Mouse (Mus musculus): Measurements from ENCODE around the gene Zfp553.

Gene Zfp553

GRCm38 (mm10) chr7:127217901-127218642, 14.8 kb upstream of the Zfp553 start:
- TF ChIP-seq GATA4 (IDR thresholded peaks at IDR 0.05; ENCODE audit: insufficient replicate concordance, low read length): no peak

DNA sequence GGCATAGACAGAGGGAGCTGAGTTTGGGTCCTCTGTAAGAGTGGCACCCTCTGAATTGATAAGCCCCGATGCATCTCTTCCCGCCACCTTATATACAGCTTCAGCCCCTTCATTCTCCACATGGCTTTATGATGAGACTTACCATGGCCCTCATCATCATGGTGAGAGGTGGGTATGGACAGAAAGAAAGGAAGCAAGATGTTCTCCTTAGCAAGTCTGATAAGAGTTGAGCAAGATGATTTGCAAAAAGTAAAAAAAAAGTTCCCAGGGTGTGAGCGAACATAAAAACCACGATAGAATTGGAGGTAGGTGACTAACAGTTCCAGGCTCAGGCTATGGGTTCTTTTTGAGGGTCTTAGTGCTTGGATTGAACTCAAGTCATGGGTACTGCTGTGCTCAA, 14.2 kb upstream of the Zfp553 start:
- no peak for TF ChIP-seq GATA4 (IDR thresholded peaks at IDR 0.05; ENCODE audit: insufficient replicate concordance, low read length)

GRCm38 (mm10) chr7:127220440-127220839, 12.4 kb upstream of the Zfp553 start:
- TF ChIP-seq GATA4 (IDR thresholded peaks at IDR 0.05; ENCODE audit: insufficient replicate concordance, low read length): no peak

DNA sequence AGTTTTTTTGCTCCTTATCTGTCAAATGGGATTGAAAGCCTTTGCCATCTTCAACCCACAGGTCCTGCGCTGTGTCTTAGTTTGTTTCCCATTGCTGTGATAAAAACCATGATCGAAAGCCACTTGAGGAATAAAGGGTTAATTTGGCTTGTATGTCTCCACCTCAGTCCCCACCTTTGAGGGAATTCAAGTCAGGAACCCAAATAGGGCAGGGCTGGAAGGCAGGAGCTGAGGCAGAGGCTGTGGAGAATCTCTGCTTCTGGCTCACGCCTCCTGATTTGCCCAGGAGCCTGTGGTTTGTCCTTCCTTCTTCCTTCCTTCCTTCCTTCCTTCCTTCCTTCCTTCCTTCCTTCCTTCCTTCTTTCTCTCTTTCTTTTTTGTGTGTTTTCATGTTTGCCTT, 9.8 kb upstream of the Zfp553 start:
- TF ChIP-seq GATA4 (IDR thresholded peaks at IDR 0.05; ENCODE audit: insufficient replicate concordance, low read length): no peak

- no peak for TF ChIP-seq GATA4 (IDR thresholded peaks at IDR 0.05; ENCODE audit: insufficient replicate concordance, low read length)
Measured at GRCm38 (mm10) chr7:127223515-127224478, 9.1 kb upstream of the Zfp553 start.

DNA sequence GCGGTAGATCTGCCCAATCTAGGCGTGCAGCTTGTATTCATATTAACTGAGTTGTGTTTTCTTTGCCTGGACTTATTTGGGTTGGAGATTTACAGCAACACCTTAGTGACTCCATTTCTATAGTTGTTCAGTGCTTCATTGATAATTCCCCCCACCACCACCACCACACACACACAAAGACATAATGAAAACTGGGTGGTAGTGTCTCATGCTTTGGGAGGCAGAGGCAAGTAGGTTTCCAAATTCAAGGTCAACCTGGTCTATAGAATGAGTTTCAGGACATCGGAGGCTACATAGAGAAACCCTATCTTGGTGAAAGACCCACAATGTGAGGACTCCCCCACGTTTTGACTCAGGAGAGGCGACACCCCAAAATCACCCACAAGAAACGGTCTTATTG, 8.2 kb upstream of the Zfp553 start:
- no peak for TF ChIP-seq GATA4 (IDR thresholded peaks at IDR 0.05; ENCODE audit: insufficient replicate concordance, low read length)

DNA sequence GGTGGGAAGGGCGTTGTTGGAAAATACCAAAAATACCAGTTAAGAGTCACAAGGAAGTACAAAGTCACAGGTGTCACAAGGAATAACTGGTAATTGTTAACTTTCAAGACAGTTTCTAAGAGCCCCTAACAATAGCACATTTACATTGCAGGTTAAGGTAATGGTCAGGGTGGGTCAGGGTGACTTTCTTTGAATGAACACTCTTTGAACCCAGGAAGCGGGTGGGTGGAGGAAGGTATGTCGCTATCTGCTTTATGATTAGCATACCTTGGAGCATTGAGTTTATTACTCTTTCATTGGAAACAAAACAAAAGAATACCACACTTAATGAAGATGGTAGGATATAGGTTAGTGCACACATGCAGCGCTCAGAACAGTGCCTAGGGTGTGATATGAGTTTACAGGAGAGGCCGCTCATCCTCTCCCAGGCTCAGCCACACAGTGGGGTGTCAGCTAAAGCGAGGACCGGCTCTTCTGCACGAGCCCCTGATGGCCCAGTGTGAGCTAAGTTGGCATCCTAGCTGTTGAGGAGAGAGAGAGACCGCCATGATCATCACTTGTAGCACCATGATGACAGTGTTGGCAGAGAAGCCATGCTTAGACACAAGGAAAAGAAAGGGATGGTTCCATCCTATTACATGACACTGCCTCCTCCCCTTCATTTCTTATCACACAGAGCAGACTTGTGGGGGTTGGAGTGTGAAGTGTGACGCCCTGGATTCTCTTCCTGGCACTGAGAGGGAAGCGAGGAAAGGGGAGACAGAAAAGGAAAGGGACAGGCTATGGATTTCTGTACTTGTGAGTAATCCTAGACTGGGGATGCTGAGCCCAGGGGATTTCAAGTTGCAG, 7.5 kb upstream of the Zfp553 start:
- no peak for TF ChIP-seq GATA4 (IDR thresholded peaks at IDR 0.05; ENCODE audit: insufficient replicate concordance, low read length)

- no peak; the same call in 1 of the 2 replicates for TF ChIP-seq GATA4 (IDR thresholded peaks at IDR 0.05; ENCODE audit: insufficient replicate concordance, low read length)
Measured at GRCm38 (mm10) chr7:127228615-127229303, 4.1 kb upstream of the Zfp553 start.

GRCm38 (mm10) chr7:127231376-127231775, 1.5 kb upstream of the Zfp553 start:
- no peak for TF ChIP-seq GATA4 (IDR thresholded peaks at IDR 0.05; ENCODE audit: insufficient replicate concordance, low read length)

- no peak for TF ChIP-seq GATA4 (IDR thresholded peaks at IDR 0.05; ENCODE audit: insufficient replicate concordance, low read length)
Measured at GRCm38 (mm10) chr7:127231826-127232621, 837 bp upstream of the Zfp553 start.

- no peak for TF ChIP-seq GATA4 (IDR thresholded peaks at IDR 0.05; ENCODE audit: insufficient replicate concordance, low read length)
Measured at GRCm38 (mm10) chr7:127233368-127233749, 498 bp downstream of the Zfp553 start.

DNA sequence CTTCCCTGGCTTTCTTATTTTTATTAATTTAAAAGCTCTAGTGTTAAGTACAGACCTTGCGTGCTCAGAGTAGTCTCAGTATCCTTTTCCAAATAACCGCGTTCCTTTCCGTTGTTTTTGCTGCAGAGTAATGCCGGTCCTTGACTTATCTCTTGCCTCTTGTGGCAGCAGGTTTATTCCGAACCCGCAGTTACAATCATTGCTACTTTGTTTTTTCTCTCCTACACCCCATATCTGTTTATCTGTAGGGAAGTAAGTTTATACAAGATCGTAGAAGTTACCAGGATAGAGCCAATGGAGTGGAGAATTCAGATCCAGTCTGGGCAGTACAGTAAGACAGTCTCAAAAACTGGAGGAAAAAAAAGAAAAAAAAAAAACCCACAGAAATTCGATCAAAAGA, 904 bp downstream of the Zfp553 start:
- TF ChIP-seq GATA4 (IDR thresholded peaks at IDR 0.05; ENCODE audit: insufficient replicate concordance, low read length): no peak

DNA sequence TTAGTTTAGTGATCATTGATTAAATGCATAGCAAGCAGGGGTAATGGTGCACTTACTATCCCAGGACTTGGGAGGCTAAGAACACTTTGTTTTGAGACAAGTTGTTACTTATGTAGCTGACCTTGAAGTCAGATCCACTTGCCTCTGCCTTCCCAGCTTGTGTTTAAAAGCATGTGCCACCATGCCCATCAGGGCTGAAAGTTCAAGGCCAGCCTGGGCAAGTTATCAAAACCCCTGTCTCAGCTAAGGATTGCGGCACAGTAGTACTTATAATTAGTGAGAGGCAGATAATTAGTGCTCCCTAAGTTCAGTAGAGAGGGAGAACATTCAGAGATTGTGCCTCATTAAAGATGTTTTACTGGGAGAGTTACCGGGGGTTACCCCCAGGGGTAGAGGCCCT, 1.9 kb downstream of the Zfp553 start:
- TF ChIP-seq GATA4 (IDR thresholded peaks at IDR 0.05; ENCODE audit: insufficient replicate concordance, low read length): no peak

DNA sequence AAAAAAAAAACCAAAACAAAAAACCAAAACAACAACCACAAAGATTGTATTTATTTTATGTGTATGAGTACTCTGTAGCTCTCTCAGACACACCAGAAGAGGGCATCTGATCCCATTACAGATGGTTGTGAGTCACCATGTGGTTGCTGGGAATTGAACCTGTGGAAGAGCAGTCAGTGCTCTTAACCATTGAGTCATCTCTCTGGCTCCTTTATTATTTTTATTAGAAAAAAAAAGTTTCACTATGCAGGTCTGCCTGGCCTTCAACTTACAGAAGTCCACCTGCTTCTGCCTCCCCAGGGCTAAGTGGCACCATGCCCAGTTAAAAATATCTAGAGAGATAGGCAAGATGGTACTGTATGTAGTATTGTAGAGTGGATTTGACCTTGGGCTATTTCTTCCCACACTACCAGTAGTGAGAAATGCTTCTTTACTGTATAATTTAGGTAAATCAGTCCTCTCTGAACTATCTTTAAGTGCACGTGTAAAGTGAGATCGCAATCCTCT, 10.6 kb downstream of the Zfp553 start:
- no peak for TF ChIP-seq GATA4 (IDR thresholded peaks at IDR 0.05; ENCODE audit: insufficient replicate concordance, low read length)

All from liver, adult (tissue).